Mouse (Mus musculus) right cerebral cortex, adult 2 months (tissue): ENCODE measurements around the gene Pigl.
"Not testable (repeated sequence)": the region's sequence is repeated elsewhere in the genome, so short reads cannot be mapped to it uniquely, and the experiment has no call there.

Experiments
- DNase-seq, 2 experiments: peaks; one replicate each; pipeline ENCODE4 v3.0.0; 2021 to 2022; ENCODE audit warnings: low spot score in 2 of 2

Pigl gene

DNA sequence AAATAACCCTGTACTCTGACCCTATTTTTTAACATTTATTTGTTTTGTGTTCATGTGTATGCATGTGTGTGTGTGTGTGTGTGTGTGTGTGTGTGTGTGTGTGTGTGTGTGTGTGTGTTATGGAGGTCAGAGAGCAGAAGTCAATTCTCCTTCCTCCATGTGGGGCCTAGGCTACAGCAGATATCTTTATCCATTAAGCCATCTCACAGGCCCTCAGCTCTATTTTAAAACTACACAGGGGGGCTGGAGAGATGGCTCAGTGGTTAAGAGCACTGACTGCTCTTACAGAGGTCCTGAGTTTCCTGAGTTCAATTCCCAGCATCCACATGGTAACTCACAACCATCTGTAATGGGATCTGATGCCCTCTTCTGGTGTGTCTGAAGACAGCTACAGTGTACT lies 9.0 kb downstream of the Pigl start:
- DNase-seq, result not testable (repeated sequence)

DNA sequence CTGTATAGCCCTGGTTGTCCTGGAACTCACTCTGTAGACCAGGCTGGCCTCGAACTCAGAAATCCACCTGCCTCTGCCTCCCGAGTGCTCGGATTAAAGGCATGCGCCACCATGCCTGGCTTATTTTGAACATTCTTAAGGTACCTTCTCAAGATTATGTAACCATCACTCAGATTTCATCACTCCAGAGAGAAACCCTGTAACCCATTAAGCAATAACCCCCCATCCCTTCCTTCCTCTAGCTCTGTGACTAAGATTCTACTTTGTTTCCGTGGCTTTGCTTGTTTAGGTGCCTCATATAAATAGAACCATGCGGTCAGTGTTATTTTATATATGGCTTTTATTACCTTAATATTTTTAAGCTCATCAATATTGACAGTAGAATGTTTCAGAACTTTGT lies 12.2 kb downstream of the Pigl start:
- no peak for DNase-seq

- no peak for DNase-seq
Observed at GRCm38 (mm10) chr11:62473516-62473915, 15.3 kb downstream of the Pigl start.

GRCm38 (mm10) chr11:62476156-62476555 lies 17.9 kb downstream of the Pigl start:
- DNase-seq, result no peak

GRCm38 (mm10) chr11:62478931-62479330 lies 20.7 kb downstream of the Pigl start:
- DNase-seq, result no peak

DNA sequence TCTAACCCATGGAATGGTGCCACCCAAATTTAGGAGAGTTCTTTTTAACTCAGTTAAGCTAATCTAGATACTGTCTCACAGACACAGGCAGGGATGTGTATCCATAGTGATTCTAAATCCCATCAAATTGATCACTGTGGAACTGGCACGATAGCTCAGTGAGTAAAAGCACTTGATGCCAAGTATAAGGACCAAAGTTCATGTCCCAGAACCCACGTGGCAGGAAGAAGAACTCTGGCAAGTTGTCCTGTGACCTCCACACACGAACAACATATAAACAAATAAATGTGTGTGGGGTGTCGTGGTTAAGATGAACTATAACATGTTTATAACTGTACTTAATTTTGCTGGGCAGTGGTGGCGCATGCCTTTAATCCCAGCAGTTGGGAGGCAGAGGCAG lies 21.3 kb downstream of the Pigl start:
- no peak for DNase-seq

DNA sequence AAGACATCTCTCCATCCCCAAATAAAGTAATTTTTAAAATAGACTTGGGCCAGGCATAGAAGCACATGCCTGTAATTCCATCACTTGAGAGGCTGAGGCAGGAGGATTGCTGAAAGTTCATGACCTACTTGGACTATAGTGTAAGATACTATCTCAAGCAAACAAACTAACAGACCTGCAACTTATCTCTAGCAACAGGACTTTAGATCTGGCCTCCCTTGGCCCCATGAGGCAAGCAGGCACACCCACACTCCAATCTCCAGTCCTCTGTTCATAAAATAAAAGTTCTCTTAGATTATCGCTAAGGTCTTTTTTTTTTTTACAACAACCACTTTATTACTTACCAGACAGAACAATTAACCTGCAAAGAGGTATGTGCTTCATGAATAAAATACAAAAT lies 28.7 kb downstream of the Pigl start:
- no peak for DNase-seq

DNA sequence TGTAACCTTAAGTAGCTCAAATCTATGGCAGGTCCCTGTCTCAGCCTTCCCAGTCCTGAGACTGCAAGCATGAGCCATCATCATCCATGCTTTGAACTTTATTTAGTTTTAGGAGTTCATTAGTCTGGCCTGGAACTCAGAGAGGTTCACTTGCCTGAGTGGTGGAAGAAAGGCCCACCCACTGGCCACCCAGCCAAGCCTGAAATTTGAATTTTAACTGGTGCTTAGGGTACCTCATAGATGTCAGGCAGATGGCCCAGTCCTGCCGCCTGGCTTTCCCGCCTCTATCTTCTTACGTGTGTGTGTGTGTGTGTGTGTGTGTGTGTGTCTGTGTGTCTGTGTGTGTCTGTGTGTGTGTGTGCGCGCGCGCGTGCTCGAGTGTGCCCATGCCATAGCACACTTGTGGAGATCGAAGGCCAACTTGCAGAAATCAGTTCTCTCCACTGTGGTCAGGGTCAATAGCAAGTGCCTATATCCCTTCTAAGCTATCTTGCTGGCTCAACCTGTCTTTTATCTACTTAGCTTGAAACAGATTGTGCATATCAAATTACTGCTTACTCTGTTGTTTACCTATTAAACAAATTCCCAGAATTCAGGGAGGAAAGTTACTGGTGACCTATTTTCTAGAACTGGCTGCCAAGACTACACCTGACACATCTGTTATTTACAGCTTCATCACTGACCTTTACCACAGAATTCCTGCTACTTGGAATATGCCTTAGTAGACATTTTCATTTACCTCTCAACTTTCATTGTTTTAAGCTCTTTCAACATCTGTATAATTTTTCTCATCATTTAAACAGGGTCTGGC lies 29.5 kb downstream of the Pigl start:
- no peak for DNase-seq

DNA sequence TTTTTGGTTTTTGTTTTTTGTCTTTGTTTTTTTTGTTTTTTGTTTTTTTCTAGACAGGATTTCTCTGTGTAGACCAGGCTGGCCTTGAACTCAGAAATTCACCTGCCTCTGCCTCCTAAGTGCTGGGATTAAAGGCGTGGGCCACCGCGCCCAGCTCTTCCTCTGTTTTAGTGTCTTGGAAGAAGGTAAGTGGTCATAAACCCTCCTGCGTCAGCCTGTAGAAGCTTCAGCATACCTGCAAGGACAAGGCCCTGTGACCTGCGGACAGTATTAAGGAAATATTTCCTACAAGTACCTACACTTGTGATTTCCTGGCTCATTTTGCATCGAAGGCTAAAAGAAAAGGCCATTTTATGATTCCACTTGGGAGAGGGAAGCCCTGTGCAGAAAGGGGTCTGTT lies 35.4 kb downstream of the Pigl start:
- no peak for DNase-seq

GRCm38 (mm10) chr11:62494754-62495275 lies 36.6 kb downstream of the Pigl start:
- peak; percentile 10 to 38 for DNase-seq

DNA sequence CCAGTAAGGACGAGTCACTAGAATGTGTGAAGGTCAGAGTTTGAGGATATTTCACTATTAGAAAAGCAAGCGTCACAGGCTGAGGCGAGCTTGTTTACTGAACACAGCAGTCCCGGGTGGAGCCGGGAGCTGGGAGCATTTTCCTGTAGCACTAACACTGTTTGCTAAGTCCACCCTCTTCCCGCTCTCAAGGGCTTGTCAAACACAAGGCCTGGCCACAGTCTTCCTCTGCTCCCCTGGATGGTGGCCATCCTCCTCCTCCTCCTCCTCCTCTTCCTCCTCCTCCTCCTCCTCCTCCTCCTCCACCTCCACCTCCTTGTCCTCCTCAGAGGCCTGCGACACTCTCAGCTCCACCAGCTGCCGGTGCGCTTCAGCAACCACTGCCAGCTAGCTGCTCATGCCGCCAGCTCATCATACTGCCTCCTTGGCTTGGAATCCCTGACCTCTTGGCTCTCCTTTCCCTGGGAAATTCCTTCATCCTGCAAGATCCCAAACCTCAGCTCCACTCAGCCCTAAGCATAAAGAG lies 37.1 kb downstream of the Pigl start:
- peak; percentile 4 to 5 for DNase-seq

GRCm38 (mm10) chr11:62496151-62496715 lies 38.0 kb downstream of the Pigl start:
- DNase-seq, result no peak

GRCm38 (mm10) chr11:62497181-62497580 lies 38.9 kb downstream of the Pigl start:
- no peak for DNase-seq

DNA sequence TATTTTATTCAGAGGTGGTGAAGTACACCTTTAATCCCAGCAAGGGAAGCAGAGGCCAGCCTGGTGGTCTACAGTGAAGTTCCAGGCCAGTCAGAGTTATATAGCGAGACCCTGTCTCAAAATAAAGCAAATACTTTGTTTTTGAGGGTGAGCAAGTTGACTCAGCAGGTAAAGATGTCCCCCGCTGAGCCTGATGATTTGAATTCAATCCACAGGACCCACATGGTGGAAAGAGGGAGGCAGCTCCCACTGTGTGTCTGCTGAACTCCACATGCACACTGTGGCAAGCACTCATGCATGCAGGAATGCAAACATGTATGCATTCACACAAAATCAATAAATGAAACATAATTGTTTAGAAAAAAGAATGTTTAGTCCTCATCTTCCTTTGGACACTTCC lies 40.5 kb downstream of the Pigl start:
- no peak for DNase-seq

GRCm38 (mm10) chr11:62500529-62500928 lies 42.3 kb downstream of the Pigl start:
- no peak for DNase-seq

- DNase-seq, result no peak
Observed at GRCm38 (mm10) chr11:62507683-62508082, 49.4 kb downstream of the Pigl start.

GRCm38 (mm10) chr11:62508365-62508764 lies 50.1 kb downstream of the Pigl start:
- DNase-seq, result not testable (repeated sequence)

- not testable (repeated sequence) for DNase-seq
Observed at GRCm38 (mm10) chr11:62508816-62509215, 50.6 kb downstream of the Pigl start.

DNA sequence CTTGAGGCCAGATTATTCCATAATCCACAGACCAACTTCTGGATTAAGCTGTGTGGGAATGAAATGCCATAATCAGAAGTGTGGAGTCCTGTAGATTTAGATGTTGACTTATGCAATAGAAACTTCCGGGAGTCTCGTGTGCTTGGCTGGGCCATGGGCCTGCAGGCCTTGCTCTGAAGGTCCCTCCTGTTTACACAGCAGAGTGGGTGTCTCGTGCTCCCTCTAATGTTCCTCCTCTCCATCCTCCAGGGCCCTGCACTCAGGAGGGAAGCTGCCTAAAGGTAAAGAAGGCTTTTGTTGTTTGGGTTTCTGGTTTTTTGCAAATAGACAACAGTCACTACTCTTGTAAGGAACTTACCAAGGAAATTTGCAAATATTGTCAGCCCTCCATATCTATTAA lies 51.3 kb downstream of the Pigl start:
- DNase-seq, result no peak

DNA sequence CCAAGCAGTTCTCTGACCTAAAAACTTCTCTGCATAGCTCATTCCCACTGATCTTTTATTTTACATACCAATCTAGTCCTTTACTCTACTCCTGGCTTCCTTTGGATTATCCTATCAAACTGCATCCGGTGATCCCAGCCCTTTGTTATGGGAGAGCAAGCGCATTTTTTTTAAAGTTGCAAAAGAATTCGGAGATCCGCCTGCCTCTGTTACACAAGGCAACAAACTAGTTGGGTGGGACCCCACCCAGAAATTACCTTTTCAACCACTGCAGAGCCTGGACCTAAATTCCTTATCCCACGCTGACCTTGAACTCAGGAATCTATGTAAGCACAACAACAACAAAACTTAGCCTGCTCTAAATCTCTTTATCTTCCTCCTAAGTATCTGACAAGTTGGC lies 52.7 kb downstream of the Pigl start:
- no peak for DNase-seq

DNA sequence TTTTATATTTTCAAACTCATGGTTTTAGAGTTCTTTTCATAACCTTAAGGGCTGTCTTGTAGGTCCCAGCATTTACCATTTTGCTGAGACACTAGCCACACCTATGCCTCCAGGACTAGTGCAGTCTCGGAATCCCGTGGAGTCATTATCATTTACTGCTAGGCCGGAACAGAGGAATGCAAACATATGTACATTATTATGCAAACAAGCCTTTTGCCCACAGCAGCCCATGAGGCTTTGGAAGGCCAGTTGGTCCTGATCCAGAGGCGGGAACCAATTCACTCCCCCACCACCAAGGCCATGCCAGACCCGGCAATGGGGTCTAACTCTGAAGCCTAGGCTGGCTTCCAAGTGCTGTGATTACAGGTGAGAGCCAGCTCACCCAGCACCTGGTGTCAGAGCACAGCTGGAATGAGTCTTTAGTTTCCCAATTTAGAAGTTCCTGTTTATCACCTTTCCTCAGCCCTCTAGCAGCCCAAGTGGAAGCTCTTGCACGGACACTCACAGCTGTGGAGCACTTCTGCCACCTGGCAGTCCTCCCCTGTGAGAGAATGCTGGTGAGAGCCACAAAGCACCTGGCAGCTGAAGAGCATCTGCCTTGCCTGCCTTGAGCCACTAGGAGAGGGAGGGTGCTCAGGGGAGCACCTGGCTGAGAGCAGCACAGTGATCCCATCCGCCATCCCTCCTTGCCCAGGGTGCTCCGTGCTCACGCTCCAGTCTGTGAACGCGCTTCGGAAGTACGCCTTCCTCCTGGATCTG lies 53.4 kb downstream of the Pigl start:
- no peak for DNase-seq

DNA sequence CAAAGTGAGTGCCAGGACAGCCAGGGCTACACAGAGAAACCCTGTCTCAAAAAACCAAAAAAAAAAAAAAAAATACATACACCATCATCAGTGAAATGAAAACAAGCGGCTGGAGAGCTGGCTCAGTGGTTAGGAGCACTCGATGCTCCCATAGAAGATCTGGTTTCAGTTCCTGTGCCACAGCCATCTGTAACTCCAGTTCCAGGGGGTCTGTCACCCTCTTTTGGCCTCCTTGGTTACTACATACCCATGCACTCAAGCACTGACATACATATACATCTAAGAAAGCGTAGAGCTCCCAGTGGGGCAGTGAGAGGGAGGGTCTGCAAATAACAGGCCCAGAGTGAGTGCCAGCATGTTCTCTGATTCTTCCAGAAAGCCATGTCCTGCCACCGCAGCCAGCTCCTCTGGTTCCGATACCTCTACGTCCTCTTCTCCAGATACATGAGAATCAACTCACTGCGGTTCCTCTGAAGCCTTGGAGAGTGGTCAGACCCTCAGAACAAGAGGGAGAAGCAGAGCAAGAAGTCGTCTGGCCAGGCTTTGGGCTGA lies 54.3 kb downstream of the Pigl start:
- no peak for DNase-seq
